Mouse (Mus musculus): ENCODE results near the gene Gm4792. TPM values are rescaled to one million over a fixed set of nuclear protein-coding genes. Genes with fewer than 3 reads are reported as not detected.

The Gm4792 gene
- polyA plus RNA-seq, 1 experiment from 2014 or later: not detected

DNA sequence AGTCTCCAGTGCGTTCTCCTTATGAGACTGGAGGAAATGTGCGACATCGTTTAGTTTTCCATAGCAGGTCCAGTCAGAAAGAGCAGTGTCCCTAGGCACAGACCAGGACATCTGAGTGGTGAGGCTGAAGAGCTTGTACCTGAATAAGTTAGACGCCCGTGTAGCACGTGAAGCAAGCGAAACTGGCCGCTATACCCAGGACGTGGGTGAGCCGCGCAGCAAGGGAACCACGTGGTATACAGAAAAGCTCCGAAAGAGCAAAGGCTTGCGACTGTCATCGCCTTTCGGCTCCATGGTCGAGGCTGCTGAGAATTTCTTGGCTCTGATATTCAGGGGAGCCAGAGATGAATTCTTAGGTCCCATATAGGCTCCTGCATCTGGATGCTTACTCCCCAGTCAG lies 43.0 kb upstream of the Gm4792 start:
- H3K9ac ChIP-seq (ENCODE audit: low read length): no peak overlapping the region
- no peak overlapping the region for H3K4me3 ChIP-seq (ENCODE audit: low read depth, low read length)
- no peaks in the 10 kb centered on the region for H3K27me3 ChIP-seq (ENCODE audit: control insufficient read depth, insufficient read depth, low read length)
- no peak overlapping the region for H3K4me2 ChIP-seq (ENCODE audit: low read depth, severe bottlenecking)
- H3K9me3 ChIP-seq (ENCODE audit: control insufficient read depth, low read length): no peaks in the 10 kb centered on the region
- no peaks in the 10 kb centered on the region for H3K4me1 ChIP-seq (ENCODE audit: control insufficient read depth, insufficient read depth, low read length)
- no peaks in the 10 kb centered on the region for H3K36me3 ChIP-seq (ENCODE audit: control insufficient read depth, insufficient read depth, low read length)
- ATAC-seq (ENCODE audit: insufficient number of reproducible peaks, low FRiP score, low TSS enrichment, low read depth) (no peak), DNase-seq (ENCODE audit: low spot score) (no peak)
- no peak overlapping the region for H3K27ac ChIP-seq (replicated peaks; ENCODE audit: low read depth, low read length)
- WGBS: 68% methylated on average over 17 of the region's 17 CpGs

- H3K27ac ChIP-seq (replicated peaks; ENCODE audit: low read depth, low read length): no peak overlapping the region
- ATAC-seq (ENCODE audit: insufficient number of reproducible peaks, low FRiP score, low TSS enrichment, low read depth) (no peak), DNase-seq (ENCODE audit: low spot score) (no peak)
- H3K27me3 ChIP-seq (ENCODE audit: control insufficient read depth, insufficient read depth, low read length): no peaks in the 10 kb centered on the region
- no peaks in the 10 kb centered on the region for H3K4me1 ChIP-seq (ENCODE audit: control insufficient read depth, insufficient read depth, low read length)
- no peak overlapping the region for H3K4me2 ChIP-seq (ENCODE audit: low read depth, severe bottlenecking)
- H3K36me3 ChIP-seq (ENCODE audit: control insufficient read depth, insufficient read depth, low read length): no peaks in the 10 kb centered on the region
- 89% methylated on average over 6 of the region's 6 CpGs for WGBS
- H3K9me3 ChIP-seq (ENCODE audit: control insufficient read depth, low read length): no peaks in the 10 kb centered on the region
- no peak overlapping the region for H3K4me3 ChIP-seq (ENCODE audit: low read depth, low read length)
- H3K9ac ChIP-seq (ENCODE audit: low read length): no peak overlapping the region
Observed at GRCm38 (mm10) chr10:94336071-94336470, 37.6 kb upstream of the Gm4792 start.

- ATAC-seq (ENCODE audit: insufficient number of reproducible peaks, low FRiP score, low TSS enrichment, low read depth) (no peak), DNase-seq (ENCODE audit: low spot score) (no peak)
- WGBS: 88% methylated on average over 10 of the region's 10 CpGs
- H3K4me1 ChIP-seq (ENCODE audit: control insufficient read depth, insufficient read depth, low read length): no peaks in the 10 kb centered on the region
- H3K36me3 ChIP-seq (ENCODE audit: control insufficient read depth, insufficient read depth, low read length): no peaks in the 10 kb centered on the region
- no peaks in the 10 kb centered on the region for H3K9me3 ChIP-seq (ENCODE audit: control insufficient read depth, low read length)
- no peak overlapping the region for H3K27ac ChIP-seq (replicated peaks; ENCODE audit: low read depth, low read length)
- H3K4me3 ChIP-seq (ENCODE audit: low read depth, low read length): no peak overlapping the region
- no peaks in the 10 kb centered on the region for H3K27me3 ChIP-seq (ENCODE audit: control insufficient read depth, insufficient read depth, low read length)
- H3K9ac ChIP-seq (ENCODE audit: low read length): no peak overlapping the region
- no peak overlapping the region for H3K4me2 ChIP-seq (ENCODE audit: low read depth, severe bottlenecking)
Observed at GRCm38 (mm10) chr10:94335047-94335446, 36.5 kb upstream of the Gm4792 start.

DNA sequence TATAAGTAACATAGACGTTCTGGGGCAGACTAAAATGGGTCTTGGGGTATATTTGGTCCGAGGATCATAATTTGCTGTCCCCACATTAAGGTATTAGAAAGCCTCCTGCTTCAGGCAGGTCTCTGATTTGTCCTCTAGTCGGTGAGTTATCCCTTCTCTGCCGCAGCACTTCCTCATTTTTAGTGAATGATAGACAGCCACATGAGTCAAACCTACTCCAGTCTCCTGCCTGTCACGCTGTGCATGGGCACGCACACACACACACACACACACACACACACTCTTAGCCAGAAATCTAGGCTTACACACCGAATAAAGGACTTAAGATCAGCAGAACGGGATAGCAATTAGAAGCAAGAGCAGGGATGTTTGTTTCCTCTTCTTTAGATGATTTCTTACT lies 34.8 kb upstream of the Gm4792 start:
- Histone ChIP-seq H3K36me3 (ENCODE audit: control insufficient read depth, insufficient read depth, low read length) (no peaks in the 10 kb centered on the region), H3K4me2 (ENCODE audit: low read depth, severe bottlenecking) (no peak overlapping the region), H3K4me1 (ENCODE audit: control insufficient read depth, insufficient read depth, low read length) (no peaks in the 10 kb centered on the region), H3K27ac (replicated peaks; ENCODE audit: low read depth, low read length) (no peak overlapping the region), H3K4me3 (ENCODE audit: low read depth, low read length) (no peak overlapping the region), H3K9ac (ENCODE audit: low read length) (no peak overlapping the region), H3K27me3 (ENCODE audit: control insufficient read depth, insufficient read depth, low read length) (no peaks in the 10 kb centered on the region), H3K9me3 (ENCODE audit: control insufficient read depth, low read length) (no peaks in the 10 kb centered on the region)
- no peak for DNase-seq (ENCODE audit: low spot score)
- WGBS: 90% methylated on average over 8 of the region's 8 CpGs
- ATAC-seq (ENCODE audit: insufficient number of reproducible peaks, low FRiP score, low TSS enrichment, low read depth): no peak

DNA sequence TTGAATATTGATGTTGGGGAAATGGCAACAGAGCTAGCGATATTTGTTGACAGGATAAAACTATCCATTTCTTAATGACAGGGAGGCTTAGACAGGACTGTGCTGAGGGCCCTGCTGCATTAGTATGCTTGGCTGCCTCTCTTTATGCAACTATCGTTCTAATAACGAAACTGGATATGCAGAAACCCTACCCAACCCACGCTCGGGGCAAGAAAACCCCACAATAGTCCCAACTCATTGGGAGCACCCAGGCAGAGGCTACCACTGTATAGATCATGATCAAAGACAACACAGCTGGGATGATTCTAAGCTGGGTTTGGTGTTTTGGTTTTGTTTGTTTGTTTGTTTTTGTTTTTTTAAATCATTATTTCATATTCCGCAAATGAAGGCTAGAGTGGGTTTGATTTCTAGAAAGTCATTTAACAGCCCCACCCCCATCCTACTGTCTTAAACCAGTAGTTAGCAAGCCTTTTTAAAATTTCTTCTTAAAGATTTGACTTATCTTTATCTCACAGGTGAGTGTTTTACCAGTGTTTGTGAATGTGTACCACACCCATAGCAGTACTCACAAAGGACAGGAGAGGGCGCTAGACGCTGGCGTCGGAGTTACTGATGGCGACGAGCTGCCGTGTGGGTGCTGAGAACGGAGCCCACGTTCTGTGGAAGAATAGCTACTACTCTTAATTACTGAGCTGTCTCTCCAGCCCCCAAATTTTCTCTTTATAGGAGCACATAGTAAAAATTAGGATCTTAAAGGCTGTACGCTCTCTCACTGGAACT lies 34.0 kb upstream of the Gm4792 start:
- WGBS: 87% methylated on average over 16 of the region's 16 CpGs
- no peak for ATAC-seq (ENCODE audit: insufficient number of reproducible peaks, low FRiP score, low TSS enrichment, low read depth)
- Histone ChIP-seq H3K4me2 (ENCODE audit: low read depth, severe bottlenecking) (no peak overlapping the region), H3K4me3 (ENCODE audit: low read depth, low read length) (no peak overlapping the region), H3K4me1 (ENCODE audit: control insufficient read depth, insufficient read depth, low read length) (no peaks in the 10 kb centered on the region), H3K27me3 (ENCODE audit: control insufficient read depth, insufficient read depth, low read length) (no peaks in the 10 kb centered on the region), H3K9ac (ENCODE audit: low read length) (no peak overlapping the region), H3K9me3 (ENCODE audit: control insufficient read depth, low read length) (no peaks in the 10 kb centered on the region), H3K36me3 (ENCODE audit: control insufficient read depth, insufficient read depth, low read length) (no peaks in the 10 kb centered on the region), H3K27ac (replicated peaks; ENCODE audit: low read depth, low read length) (no peak overlapping the region)
- no peak for DNase-seq (ENCODE audit: low spot score)

GRCm38 (mm10) chr10:94329962-94330361 lies 31.5 kb upstream of the Gm4792 start:
- H3K4me2 ChIP-seq (ENCODE audit: low read depth, severe bottlenecking): no peak overlapping the region
- no peaks in the 10 kb centered on the region for H3K4me1 ChIP-seq (ENCODE audit: control insufficient read depth, insufficient read depth, low read length)
- no peaks in the 10 kb centered on the region for H3K9me3 ChIP-seq (ENCODE audit: control insufficient read depth, low read length)
- H3K36me3 ChIP-seq (ENCODE audit: control insufficient read depth, insufficient read depth, low read length): no peaks in the 10 kb centered on the region
- DNase-seq (ENCODE audit: low spot score) (no peak), ATAC-seq (ENCODE audit: insufficient number of reproducible peaks, low FRiP score, low TSS enrichment, low read depth) (no peak)
- no peak overlapping the region for H3K9ac ChIP-seq (ENCODE audit: low read length)
- H3K27me3 ChIP-seq (ENCODE audit: control insufficient read depth, insufficient read depth, low read length): no peaks in the 10 kb centered on the region
- H3K27ac ChIP-seq (replicated peaks; ENCODE audit: low read depth, low read length): no peak overlapping the region
- no peak overlapping the region for H3K4me3 ChIP-seq (ENCODE audit: low read depth, low read length)
- WGBS: 76% methylated on average over 5 of the region's 5 CpGs

- no peaks in the 10 kb centered on the region for H3K36me3 ChIP-seq (ENCODE audit: control insufficient read depth, insufficient read depth, low read length)
- H3K9ac ChIP-seq (ENCODE audit: low read length): no peak overlapping the region
- no peak overlapping the region for H3K4me3 ChIP-seq (ENCODE audit: low read depth, low read length)
- WGBS: 75% methylated on average over 4 of the region's 4 CpGs
- no peaks in the 10 kb centered on the region for H3K27me3 ChIP-seq (ENCODE audit: control insufficient read depth, insufficient read depth, low read length)
- H3K4me2 ChIP-seq (ENCODE audit: low read depth, severe bottlenecking): no peak overlapping the region
- DNase-seq (ENCODE audit: low spot score): no peak
- H3K27ac ChIP-seq (replicated peaks; ENCODE audit: low read depth, low read length): no peak overlapping the region
- H3K4me1 ChIP-seq (ENCODE audit: control insufficient read depth, insufficient read depth, low read length): no peaks in the 10 kb centered on the region
- no peak for ATAC-seq (ENCODE audit: insufficient number of reproducible peaks, low FRiP score, low TSS enrichment, low read depth)
- H3K9me3 ChIP-seq (ENCODE audit: control insufficient read depth, low read length): no peaks in the 10 kb centered on the region
Observed at GRCm38 (mm10) chr10:94318574-94318973, 20.1 kb upstream of the Gm4792 start.

DNA sequence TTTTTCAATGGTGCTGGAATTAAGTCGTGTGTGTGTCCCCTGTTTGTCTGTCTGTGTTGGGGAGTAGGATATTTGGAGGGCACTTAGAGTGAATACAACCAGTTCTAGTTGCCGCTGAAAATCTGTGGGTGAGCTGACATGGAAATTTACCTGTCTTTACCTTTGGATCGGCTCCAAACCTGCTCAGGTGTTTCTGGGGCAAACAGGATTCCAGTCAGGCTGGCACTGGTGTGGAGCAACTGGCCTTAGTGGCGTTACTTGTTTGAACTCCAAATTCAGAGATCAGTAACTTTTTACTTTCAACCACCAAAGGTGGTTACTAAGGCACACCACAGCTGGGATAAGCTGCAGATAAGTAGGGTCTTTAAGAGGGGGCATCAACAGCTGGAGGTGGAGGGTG lies 14.6 kb upstream of the Gm4792 start:
- Histone ChIP-seq H3K9ac (ENCODE audit: low read length) (no peak overlapping the region), H3K27ac (replicated peaks; ENCODE audit: low read depth, low read length) (no peak overlapping the region), H3K9me3 (ENCODE audit: control insufficient read depth, low read length) (no peaks in the 10 kb centered on the region), H3K4me1 (ENCODE audit: control insufficient read depth, insufficient read depth, low read length) (no peaks in the 10 kb centered on the region), H3K27me3 (ENCODE audit: control insufficient read depth, insufficient read depth, low read length) (peaks cover 23% of the 10 kb centered on the region), H3K4me2 (ENCODE audit: low read depth, severe bottlenecking) (no peak overlapping the region), H3K36me3 (ENCODE audit: control insufficient read depth, insufficient read depth, low read length) (no peaks in the 10 kb centered on the region), H3K4me3 (ENCODE audit: low read depth, low read length) (no peak overlapping the region)
- no peak for DNase-seq (ENCODE audit: low spot score)
- no peak for ATAC-seq (ENCODE audit: insufficient number of reproducible peaks, low FRiP score, low TSS enrichment, low read depth)
- 80% methylated on average over 4 of the region's 4 CpGs for WGBS
